Mouse (Mus musculus) CD4-positive, CD25-positive, alpha-beta regulatory T cell, adult 9 weeks (primary cell): ENCODE data around the gene Apof. TPM values are rescaled to one million over a fixed set of nuclear protein-coding genes. Genes with fewer than 3 reads are reported as not detected.

Experiments
- polyA plus RNA-seq: library from polyadenylated mRNA; unstranded; fragments of 100-300 nt; shearing (Covaris generic); gene quantifications from one replicate; pipeline ENCODE4 v1.2.1, GENCODE M21; 2017

Apof gene
- not detected for polyA plus RNA-seq

GRCm38 (mm10) chr10:128268371-128268770 is at the start of gene Apof:
Gene Apof (plus strand): TSS chr10:128268671.

GRCm38 (mm10) chr10:128225538-128225937 is 42.9 kb upstream of the Apof start, which contains the start of gene Mip:
Gene Mip (plus strand): TSS chr10:128225838.

GRCm38 (mm10) chr10:128231697-128232419 is 36.6 kb upstream of the Apof start, which contains the start of gene Timeless:
Gene Timeless (plus strand): TSS chr10:128232065.

GRCm38 (mm10) chr10:128253677-128254255 is 14.7 kb upstream of the Apof start, which contains the start of gene Apon:
Gene Apon (plus strand): TSS chr10:128254096.

GRCm38 (mm10) chr10:128270287-128270841 is 1.9 kb downstream of the Apof start, which contains the start of gene Stat2:
Gene Stat2 (plus strand): TSS chr10:128270559.

GRCm38 (mm10) chr10:128298702-128299171 is 30.3 kb downstream of the Apof start, which contains the start of gene Il23a:
Gene Il23a (minus strand): TSS chr10:128298752.

GRCm38 (mm10) chr10:128303126-128304021 is 34.9 kb downstream of the Apof start, which contains the start of gene Pan2:
Gene Pan2 (plus strand): TSS chr10:128303335.

Other genes with a start within 250 kb of the Apof start
- gene Naca, start 233.1 kb upstream of the Apof start, polyA plus RNA-seq = 671 TPM
- gene Ptges3, start 209.7 kb upstream of the Apof start, polyA plus RNA-seq = 53.7 TPM
- 995 TPM for gene Atp5b, start 185.4 kb upstream of the Apof start, polyA plus RNA-seq
- gene Baz2a, start 177.1 kb upstream of the Apof start, polyA plus RNA-seq = 85.4 TPM
- 35.9 TPM for gene Rbms2, start 88.4 kb upstream of the Apof start, polyA plus RNA-seq
- 0.33 TPM for gene Gls2, start 74.2 kb upstream of the Apof start, polyA plus RNA-seq
- 19.0 TPM for gene Spryd4, start 56.9 kb upstream of the Apof start, polyA plus RNA-seq
- not detected for gene Mip, start 42.8 kb upstream of the Apof start, polyA plus RNA-seq
- gene Timeless, start 36.6 kb upstream of the Apof start, polyA plus RNA-seq = 30.7 TPM
- gene Apon, start 14.6 kb upstream of the Apof start, polyA plus RNA-seq = not detected
- gene Stat2, start 1.9 kb downstream of the Apof start, polyA plus RNA-seq = 95.2 TPM
- gene Il23a, start 30.1 kb downstream of the Apof start, polyA plus RNA-seq = not detected
- 51.5 TPM for gene Pan2, start 34.7 kb downstream of the Apof start, polyA plus RNA-seq
- 154 TPM for gene Cnpy2, start 53.8 kb downstream of the Apof start, polyA plus RNA-seq
- 182 TPM for gene Cs, start 69.1 kb downstream of the Apof start, polyA plus RNA-seq
- gene Coq10a, start 100.3 kb downstream of the Apof start, polyA plus RNA-seq = 14.7 TPM
- 1.5 TPM for gene Ankrd52, start 108.4 kb downstream of the Apof start, polyA plus RNA-seq
- not detected for gene Slc39a5, start 132.6 kb downstream of the Apof start, polyA plus RNA-seq
- gene Nabp2, start 142.8 kb downstream of the Apof start, polyA plus RNA-seq = 131 TPM
- gene Rnf41, start 143.0 kb downstream of the Apof start, polyA plus RNA-seq = 50.5 TPM
- 134 TPM for gene Smarcc2, start 190.6 kb downstream of the Apof start, polyA plus RNA-seq
- gene Myl6, start 225.5 kb downstream of the Apof start, polyA plus RNA-seq = 1,630 TPM
- gene Myl6b, start 230.0 kb downstream of the Apof start, polyA plus RNA-seq = 4.7 TPM